Mouse (Mus musculus): ENCODE measurements around the gene Rflna.

Gene Rflna

DNA sequence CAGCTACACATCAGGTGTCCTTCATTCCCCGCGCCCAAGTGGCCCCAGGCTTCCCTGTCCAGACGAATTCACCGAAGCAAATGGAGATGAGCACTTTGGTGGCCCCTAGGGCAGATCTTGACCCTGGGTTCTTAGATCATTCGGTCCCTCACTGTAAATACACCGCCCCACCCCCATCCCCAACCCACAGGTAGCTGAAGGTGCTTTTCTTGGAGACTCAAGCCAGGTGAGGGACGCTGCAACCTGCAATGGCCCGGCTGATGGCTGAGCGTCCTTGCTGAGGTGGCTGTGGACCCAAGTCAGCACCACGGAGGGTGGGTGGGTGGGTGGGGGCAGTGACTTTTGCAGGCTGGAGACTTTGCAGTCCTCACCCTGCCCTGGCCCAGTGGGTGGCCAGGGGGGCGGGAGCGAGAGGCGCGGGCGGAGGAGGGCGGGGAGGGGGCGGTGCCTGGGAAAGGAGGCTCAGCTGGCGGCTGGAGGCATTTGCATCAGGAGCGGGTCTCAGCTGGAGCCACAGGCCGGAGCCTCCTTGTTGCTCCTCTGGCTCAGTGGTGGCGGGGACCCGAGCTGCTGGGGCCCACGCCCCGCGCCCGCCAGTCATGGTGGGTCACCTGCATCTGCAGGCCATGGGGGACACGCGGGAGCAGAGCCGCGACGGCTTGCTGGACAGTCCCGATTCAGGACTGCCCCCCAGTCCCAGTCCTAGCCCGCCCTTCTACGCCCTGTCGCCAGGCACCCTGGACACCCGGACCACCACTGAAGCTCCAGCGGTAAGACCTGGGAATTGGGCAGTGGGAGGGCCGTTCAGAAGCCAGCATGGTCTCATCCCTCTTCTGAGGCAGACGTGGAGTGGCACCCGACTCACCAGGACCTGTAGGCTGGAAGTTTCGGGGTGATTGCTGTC, at the start of gene Rflna:
Rflna (plus strand) TSS at position 253 of the 904 bp plus-strand sequence.
- peak; percentile 78 to 83 for DNase-seq

DNA sequence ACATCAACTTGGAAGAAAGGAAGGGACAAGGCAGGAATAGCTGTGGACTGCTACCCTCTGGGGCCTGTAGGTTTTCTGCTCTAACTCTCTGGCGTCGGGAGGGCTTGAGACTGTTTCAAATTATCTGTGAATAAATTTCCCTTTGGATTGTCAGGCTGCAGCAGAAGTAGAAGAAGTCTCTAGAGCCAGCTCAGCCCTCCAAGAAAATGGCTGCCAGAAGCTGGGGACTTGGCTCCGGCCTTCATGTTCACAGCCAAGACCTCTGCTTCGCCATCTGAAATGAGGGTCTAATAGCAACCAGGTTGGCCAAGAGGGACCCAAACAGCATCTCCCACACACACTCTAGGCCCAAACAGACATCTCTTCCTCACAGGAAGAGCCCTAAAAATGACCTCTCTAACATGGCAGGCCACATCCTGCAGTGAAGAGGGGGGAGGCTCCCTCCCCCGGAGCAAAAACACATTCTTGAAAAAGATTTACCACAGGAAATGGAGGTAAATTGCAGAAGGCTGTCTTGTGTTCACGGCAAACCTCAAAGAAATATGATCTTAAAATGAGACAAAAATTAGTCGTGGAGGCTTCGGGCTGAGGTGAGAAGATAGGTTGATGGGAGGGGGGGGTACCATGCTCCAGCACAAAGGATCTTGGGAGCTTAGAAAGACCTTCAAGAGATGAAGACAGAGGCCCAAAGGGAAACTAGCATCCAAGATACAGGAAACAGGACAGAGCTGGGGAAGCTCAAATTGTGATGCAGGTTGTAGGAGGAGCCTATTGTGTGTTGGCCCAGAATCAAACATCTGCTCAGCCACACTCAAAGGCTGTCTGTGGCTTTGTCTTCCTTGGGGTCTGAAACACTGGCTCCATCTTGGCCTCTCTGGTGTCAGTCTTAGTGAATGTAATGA, 48.4 kb upstream of the Rflna start:
- peak; percentile 35 to 52 for DNase-seq

DNA sequence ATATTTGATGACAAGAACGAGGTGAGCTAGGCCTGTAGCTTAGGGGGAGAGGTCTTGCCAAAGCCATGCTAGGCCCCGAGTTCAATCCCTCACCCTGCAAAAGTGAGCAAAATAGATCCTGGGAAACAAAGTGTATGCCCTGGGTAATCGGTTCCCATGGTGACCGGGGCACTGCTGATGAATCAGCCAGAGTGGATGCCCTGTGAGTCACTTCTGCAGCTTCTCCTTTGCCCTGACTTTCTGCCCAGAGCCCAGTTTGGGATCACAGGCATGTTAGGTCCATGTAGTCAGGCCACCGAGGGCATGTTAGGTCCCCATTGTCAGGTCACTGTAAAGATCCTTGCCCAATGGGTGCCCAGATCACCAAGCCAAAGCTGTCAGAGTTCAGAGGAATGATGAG, 45.5 kb upstream of the Rflna start:
- DNase-seq: no peak

DNA sequence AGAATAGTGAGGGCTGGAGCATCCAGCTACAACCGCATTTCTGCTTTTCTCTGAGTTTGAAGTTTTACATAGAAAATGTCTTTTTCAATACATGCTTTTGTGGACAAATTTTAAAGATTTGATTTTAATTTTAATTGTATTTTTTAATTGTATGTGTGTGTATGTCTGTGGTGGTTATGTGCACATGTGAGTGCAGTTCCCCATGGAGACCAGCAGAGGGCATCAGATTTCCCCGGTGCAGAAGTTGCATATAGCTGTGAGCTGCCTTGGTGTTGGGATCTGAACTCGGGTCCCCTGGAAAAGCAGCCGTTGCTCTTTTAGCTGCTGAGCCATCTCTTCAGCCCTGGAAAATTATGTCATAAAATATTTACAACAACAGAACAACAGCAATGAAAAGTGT, 43.9 kb upstream of the Rflna start:
- DNase-seq: no peak

DNA sequence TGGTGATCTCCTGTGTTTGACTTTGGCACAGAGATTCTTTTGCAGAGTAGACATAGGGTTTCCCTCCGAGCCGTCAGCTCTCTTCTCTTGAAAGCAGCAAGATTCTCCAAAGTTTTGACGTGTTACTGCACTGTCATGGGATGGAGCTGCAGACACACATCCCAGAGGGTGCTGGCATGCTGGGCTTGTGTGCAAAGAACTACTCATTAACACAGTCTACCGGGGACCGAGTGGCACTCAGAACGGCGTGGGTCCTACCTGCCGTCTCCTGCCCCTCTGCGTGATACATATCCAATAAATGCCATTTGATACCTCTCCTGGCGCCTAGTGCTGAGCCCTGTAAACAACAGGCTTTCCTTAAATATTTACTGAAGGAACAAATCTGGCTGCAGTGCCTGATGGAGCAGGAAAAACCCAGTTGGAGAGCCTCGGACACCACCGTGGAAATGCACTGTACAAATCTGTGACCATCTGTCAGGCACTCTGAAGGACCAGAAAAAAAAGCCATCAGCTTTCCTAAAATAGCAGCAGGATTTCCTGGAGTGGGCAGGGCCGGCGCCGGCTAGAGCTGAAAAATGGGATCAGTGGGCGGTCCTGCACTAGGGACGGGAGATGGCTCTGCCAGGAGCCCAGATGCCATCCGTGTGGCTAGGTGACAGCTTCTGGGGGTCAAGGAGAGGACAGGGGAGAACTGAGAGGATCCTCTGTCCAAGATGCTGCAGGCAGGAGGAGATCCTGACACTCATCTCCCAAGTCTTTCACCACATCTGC, 42.7 kb upstream of the Rflna start:
- peak; percentile 79 to 91 for DNase-seq

DNA sequence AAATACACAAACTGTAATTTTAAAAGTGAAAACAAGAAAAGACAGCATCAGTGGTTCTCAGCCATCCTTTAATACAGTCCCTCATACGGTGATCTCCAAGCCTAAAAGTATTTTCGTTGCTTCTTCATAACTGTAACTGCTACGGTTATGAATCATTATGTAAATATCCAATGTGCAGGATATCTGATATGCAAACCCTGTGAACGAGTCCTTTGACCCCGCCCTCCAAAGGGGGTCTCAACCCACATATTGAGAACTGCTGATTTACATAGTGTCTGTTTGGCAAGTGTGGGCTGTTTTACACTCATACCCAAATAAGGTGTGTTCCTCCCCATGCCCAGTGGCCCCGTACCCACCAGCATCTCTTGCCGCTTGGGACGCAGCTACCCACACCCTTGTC, 41.6 kb upstream of the Rflna start:
- no peak for DNase-seq

DNA sequence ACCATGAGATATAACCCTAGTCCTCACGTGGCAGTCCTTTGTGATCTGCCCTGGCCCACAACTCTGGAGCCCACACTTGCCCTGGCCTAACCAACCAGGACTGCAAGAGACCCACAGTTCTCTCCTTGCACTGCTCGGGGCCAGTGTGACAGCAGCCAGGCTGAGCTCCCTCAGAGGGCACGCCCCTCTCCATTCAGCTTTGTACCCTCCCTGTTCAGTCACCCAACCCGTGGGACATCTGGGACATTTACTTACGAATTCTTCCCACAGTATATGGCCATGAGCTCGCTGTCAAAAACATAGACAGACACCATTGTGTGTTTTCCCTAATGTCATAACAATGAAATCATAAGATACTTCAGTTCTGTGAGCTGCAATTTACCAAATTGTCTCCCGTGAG, 40.3 kb upstream of the Rflna start:
- DNase-seq: no peak

DNA sequence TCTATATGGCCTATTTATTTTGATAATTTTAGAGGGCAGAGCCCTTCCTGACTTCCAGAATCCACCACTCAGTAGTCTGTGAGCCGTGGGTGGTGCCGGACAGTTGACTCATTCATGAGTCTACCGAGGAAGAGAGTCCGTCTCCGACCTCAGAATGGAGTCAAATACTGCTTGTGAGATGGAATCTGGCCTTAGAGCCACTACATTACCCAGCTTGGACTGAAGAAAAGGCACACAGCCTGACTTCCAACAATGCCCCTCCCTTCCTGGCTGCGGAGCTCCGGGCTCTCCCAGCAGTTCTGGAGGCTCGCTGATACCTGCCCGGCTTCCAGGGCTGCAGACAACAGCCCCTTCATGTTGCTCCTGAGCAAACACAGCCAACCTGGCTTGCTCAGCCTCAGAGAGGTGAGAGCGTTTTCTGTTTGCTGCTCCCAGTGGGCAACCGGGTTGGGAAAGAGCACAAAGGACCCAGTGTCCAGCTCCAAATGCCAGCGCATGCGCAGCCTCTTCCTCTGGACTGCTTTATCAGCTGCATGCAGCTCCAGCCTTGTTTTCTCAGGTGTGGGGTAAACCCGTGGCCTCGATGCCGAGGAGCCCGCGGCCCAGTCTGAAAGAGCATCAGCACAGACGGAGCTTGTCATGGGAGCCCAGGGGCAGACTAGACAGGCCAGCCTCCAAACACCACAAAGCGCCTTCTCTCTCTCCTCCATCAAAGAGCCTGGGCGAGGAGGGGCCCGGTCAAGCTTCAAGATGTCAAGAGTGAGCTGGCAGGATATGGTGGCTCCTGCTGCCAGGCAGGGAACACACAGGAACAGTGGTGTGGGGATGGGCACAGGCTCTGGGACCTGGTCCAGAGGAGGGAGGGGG, 39.0 kb upstream of the Rflna start:
- DNase-seq: peak; percentile 61 to 66

DNA sequence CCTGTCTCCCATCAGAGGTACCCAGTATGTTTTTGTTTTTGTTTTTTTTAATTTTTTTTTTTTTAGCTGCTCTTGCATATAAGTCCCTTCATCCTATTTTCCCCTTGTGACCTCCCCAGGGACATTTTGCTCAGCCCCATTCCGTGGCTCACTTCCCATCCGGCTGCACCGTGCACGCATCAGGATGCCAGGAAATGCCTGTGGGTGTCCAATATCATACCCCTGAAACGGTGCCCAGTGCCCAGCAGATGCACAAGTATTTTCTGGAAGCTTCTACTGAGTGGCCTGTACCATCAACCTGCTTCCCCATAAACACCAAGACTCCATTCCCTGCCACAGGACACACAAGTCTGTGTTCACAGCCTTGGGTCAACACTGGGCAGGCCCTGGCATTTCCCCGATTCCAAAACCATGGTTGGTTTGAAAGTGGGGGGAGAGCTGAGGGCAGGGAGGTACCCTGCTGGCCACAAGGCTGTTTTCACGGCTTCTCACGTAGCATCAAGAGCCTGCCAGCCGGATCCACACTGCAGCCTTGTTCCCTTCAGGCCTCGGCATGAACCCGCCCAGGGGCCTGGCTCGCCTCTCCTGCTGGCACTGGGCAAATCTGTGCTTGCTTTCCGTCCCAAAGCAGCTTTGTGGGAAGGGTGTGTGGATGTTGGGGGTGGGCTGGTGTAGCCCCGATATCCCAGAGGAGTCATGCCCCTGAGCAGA, 36.2 kb upstream of the Rflna start:
- DNase-seq: no peak

DNA sequence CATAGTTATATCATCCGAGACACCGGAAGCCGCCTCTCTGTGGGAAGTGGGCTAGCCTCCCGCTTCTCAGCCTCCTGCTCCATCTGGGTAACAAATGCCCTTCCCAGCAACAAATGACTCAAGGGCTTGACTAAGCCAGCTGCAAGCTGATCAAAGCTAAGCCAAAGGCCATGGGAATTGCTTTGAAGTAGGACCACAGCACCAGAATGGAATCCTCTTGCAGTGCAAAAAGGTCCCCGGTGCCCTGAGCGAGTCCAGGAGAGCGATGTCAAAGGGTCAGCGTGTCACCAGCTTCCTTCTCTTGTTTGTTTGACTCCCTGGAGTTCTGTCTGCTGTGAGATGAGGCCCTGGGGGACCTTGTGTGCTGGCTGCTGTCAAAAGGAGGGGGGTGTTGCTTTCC, 33.2 kb upstream of the Rflna start:
- DNase-seq: peak; percentile 27 to 73

DNA sequence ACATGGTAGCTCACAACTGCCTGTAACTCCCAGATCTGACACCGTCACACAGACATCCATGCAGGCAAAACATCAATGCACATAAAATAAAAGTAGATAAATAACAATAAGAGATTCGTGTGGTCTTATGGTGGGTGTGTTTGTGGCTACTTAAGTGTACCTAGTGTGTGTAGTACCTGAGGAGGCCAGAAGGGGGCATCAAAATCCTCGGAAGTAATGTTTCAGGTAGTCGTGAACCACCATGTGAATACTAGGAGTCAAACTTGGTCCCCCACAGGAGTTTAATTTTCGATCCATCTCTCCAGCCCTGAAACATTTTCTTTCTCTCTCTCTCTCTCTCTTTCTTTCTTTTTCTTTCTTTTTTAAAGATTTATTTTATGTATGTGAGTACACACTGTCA, 16.8 kb upstream of the Rflna start:
- no peak for DNase-seq

DNA sequence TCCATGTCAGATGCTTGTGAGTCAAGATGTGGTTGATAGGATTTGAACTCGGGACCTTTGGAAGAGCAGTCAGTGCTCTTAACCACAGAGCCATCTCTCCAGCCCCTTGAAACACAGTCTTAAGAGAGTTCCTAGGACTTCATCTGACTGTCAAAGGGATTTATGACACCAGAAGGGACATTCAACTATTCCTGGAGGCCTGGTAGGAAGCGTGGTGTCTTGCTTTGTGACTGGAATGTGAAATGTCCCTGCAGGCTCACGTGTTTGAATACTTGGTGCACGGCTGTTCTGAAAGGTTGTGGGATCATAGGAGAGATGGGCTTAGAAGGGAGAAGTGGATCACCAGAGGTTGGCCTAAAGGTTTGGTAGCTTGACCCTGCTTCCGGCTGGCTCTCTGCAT, 16.4 kb upstream of the Rflna start:
- DNase-seq: peak; percentile 30 to 53

DNA sequence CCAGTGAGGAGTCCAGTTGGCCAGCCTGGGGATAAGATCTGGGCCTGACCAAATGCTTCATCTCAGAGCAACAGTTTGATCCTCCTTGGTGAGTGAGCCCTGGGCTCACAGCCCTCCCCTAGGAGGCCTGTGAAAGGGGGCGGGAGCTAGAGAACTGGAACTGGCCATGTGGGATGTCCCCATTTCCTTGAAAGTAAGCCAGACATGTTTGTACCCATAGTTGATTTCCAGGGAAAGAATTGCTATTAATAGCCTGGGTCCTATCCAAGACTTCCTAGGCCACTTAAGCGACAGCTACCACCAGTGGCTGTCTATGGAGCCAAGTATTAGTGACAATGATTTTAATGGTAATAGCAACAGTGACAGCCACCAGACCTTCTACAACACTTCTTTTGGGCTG, 13.3 kb upstream of the Rflna start:
- DNase-seq: peak; percentile 32 to 63

DNA sequence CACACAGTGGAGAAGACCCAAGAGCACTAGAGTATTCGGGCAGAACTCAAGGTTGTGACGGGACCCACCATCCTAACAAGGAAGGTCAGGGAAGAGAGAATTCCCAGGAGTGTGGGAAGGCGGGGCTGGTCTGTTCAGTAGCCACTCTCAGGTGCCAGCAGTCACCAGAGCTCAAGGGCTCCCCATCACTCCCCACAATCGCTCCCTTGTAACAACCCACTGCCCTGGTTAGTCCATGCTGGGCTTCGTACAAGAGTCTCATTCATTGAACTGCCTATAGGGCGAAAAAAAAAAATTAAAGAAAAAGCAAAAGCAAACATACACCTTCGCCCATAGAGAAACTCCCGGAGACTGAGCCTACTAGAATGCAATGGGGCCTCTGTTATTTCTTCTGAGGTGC, 10.7 kb upstream of the Rflna start:
- no peak for DNase-seq

DNA sequence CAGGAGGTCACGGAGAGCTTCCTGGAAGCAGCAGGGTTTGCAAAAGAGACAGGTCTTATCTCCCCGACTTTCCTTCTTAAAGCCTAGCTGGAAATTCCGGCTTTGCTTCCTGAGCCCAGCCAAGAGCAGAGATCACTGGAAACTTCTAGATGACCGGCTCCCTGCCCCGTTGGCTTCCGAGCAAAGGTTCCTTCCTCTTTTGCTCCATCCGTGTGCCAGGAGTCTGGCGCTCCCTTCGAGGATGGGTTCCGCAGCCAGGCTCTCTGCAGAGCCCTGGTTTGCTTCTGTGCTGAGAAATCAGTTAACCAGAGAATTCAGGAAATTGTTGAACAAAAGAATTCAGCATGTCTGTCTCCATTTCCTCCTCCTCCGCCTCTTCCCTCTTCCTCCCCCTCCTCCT, 10.1 kb upstream of the Rflna start:
- DNase-seq: peak; percentile 71 to 86

DNA sequence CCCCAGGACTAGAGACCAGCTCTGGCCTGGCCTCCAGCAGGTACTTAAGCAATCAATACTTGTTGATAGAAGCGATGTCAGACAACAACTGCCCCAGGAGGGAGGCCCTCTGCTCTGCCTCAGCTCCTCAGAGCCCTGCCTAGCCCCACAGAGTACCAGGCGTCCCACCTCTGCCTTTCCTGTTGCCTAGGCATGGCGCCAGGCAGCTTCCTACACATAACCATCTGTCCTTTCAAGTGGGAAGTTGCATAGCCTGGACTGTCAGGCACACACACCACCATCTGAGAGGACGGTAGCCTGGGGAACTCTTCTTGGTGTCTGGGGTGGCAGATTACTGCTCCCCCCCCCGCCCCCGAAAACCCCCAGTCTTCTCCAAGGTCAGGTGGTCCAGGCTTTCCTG, 6.2 kb upstream of the Rflna start:
- DNase-seq: peak; percentile 60 to 77

DNA sequence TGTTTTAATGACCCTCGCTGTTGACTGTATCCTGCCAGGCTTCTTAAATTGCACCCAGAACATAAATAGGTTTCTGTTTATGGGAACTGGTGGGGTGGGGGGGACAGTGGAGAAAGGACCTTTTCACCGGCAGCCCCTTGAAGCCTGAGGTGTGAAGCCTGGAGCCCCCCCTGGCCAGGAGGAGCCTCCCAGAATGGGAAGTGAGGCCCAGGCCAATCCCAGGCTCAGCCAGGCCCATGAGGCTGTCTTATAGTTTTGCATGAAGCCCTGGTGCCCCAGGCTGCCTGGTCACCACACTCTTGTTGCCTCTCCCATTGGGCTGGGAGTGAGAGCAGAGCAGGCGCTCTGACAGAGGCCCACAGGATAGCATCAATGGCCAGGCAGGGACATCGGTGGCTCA, 5.1 kb upstream of the Rflna start:
- DNase-seq: no peak

DNA sequence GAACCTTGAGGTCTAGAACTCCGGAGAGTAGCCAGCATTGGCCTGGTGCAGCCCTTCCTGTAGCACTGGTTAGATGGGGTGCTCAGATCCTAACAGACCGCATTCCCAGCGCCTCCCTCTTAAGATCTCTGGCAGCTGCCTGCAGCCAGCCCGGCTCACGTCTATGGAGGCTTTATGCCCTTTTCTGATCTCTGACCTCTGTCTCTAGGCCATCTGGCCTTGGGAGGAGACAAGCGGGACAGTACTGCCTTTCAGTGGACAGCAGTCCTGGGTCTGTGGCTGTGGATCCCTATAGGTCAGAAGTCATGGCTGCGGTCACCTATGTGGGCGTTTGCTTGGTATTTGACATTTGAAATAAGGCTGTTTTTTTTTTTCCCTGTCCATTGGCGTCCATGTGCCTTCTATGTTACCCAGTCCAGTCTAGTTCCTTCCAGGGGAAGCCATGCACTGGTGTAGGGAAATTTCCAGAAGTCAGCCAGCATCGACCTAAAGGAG, 2.2 kb upstream of the Rflna start:
- DNase-seq: no peak

DNA sequence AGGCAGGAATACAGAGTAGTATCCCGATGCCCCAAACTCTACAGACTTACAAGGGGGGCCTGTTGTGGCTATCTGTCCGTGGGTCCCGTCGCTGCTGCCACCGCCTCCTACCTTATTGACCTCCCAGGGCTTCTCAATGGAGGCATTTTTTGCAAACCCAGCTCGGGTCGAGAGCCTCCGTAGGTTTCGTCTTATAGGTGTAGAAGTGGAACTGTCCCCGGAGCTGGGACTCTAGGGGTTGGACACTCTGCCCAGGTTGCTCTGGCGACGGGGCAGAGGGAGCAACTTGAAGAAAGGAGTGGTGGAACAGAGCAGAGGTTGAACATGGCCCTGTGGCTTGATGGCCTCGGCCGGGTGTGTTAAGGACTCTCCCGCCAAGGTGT, 843 bp downstream of the Rflna start:
- no peak for DNase-seq

DNA sequence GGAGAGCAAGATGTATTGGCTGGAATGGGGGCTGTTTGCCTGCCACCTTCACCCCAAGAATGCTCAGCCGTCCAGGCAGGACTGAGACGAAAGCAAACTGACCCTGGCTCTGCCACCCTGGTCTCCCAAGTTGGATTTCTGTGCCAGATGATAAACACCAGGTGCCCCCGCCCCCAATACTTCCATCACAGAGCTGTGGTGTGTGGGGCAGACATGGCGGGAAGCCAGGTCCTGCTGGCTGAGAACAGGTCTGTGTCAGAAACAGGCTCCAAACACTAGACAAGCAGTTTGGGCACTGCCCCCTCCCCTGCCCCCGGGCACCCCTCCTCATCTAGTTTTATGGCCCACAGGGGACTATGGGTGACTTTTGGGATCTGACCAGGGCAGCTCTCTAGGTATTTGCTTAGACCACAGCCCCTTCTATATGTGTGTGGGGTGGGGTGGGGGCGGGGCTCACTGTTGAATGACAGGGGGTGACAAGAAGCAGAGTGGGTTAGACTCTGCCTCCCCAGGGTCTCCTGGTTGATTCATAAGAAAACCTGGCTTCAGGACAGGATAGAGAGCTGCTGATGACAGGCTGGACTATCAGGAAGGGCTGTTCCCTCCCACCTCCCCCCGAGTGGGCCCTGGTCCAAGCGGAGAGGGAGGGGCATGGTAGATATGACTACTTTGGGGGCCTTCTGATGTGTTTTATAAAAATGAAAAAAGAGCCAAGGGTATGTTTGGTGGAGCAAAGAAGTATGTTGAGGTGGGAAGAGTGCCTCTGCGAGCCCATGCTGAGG, 3.0 kb downstream of the Rflna start:
- DNase-seq: peak; percentile 49 to 57

All from kidney, postnatal 25 days (tissue).